Comparison of ENCODE assay signal across 9 mouse cellular contexts in the genomic region with DNA sequence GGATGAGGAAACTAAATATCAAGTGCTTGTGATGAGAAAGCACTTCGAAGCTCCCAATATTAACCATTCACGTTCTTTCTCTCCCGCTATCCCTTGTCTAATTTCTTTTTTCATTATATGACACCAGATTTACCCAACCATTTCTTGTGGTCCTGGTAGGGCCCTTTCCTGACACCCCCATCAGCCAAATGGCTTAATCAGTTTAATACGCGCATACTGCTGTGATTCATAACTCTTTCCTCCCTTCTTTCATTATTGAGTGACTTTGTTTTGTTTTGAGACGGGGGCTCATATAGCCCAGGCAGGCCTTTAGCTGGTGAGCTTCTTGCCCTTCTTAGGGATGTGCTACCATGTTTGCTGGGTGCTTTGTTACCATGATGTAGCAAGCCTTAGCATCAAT. TPM values are rescaled to one million over a fixed set of nuclear protein-coding genes. Genes with fewer than 3 reads are reported as not detected.
A peak's percentile ranks its signal among the peaks of the same experiment; 100 is the strongest.
DNase-seq lines count a peak whose midpoint lies in the region; ATAC-seq and TF ChIP-seq lines count a peak whose summit lies in the region.
"Had no signal": no experiment of that assay in that cellular context is flagged by ENCODE, and none has a peak within 500 bp of the region (broad histone marks: within the 10 kb centered on the region; RNA-seq: fewer than 3 reads in every experiment).

No protein-coding gene starts in this region.

- DNase-seq in layer of hippocampus, adult 2 months (ENCODE audit: low spot score in 2 of 2) = no peak
- DNase-seq in layer of hippocampus, postnatal 25 days (ENCODE audit: extremely low spot score in 1 of 2, low spot score in 1 of 2) = no peak
- no peak for DNase-seq in thymus, postnatal 36 days
- DNase-seq in adrenal gland, postnatal 4 days (ENCODE audit: low spot score in 2 of 2) = no peak

- peak overlapping the region; percentile 94 for H3K4me3 ChIP-seq in layer of hippocampus, adult 2 months
- H3K4me3 ChIP-seq in embryonic facial prominence, embryonic 13.5 days = peak overlapping the region; percentile 78
- H3K4me3 ChIP-seq in intestine, embryonic 15.5 days (replicated peaks) = peak overlapping the region; percentile 82
- H3K4me3 ChIP-seq in neural tube, embryonic 12.5 days = peak overlapping the region; percentile 70

- H3K27ac ChIP-seq in layer of hippocampus, adult 2 months = peak overlapping the region; percentile 99
- H3K27ac ChIP-seq in embryonic facial prominence, embryonic 13.5 days = peak overlapping the region; percentile 96
- H3K27ac ChIP-seq in intestine, embryonic 15.5 days = peak overlapping the region; percentile 100
- peak overlapping the region; percentile 94; the same call in 1 of the 2 replicates for H3K27ac ChIP-seq in neural tube, embryonic 12.5 days

- peaks cover 10% of the 10 kb centered on the region; the same call in 1 of the 2 replicates for H3K4me1 ChIP-seq in embryonic facial prominence, embryonic 13.5 days
- peaks cover 4% of the 10 kb centered on the region for H3K4me1 ChIP-seq in intestine, embryonic 15.5 days (replicated peaks)
- H3K4me1 ChIP-seq in neural tube, embryonic 12.5 days = peaks cover 5% of the 10 kb centered on the region; the same call in 1 of the 2 replicates

- ATAC-seq in embryonic facial prominence, embryonic 13.5 days (ENCODE audit: insufficient number of reproducible peaks, insufficient read depth, low FRiP score, low TSS enrichment, low read depth) = no peak
- no peak for ATAC-seq in intestine, embryonic 15.5 days
- no peak for ATAC-seq in neural tube, embryonic 12.5 days (ENCODE audit: low FRiP score, low read depth)
- ATAC-seq in megakaryocyte-erythroid progenitor cell, adult 5-6 weeks (replicated peaks; ENCODE audit: low FRiP score, low TSS enrichment, poor library complexity, severe bottlenecking) = no peak

- no peaks in the 10 kb centered on the region for H3K9me3 ChIP-seq in embryonic facial prominence, embryonic 13.5 days
- H3K9me3 ChIP-seq in intestine, embryonic 15.5 days = no peaks in the 10 kb centered on the region
- H3K9me3 ChIP-seq in neural tube, embryonic 12.5 days = no peaks in the 10 kb centered on the region

- H3K27me3 ChIP-seq in embryonic facial prominence, embryonic 13.5 days = no peaks in the 10 kb centered on the region
- no peaks in the 10 kb centered on the region for H3K27me3 ChIP-seq in intestine, embryonic 15.5 days (replicated peaks)
- no peaks in the 10 kb centered on the region for H3K27me3 ChIP-seq in neural tube, embryonic 12.5 days (replicated peaks)

- peak overlapping the region; percentile 89 for H3K9ac ChIP-seq in embryonic facial prominence, embryonic 13.5 days
- peak overlapping the region; percentile 89 for H3K9ac ChIP-seq in intestine, embryonic 15.5 days
- H3K9ac ChIP-seq in neural tube, embryonic 12.5 days = peak overlapping the region; percentile 79

- TF ChIP-seq CTCF in layer of hippocampus, adult 2 months (conservative IDR thresholded peaks at IDR 0.05) = no peak

- 21% methylated on average over 6 of the region's 6 CpGs for WGBS in embryonic facial prominence, embryonic 13.5 days
- 32% methylated on average over 6 of the region's 6 CpGs for WGBS in intestine, embryonic 15.5 days
- 36% methylated on average over 6 of the region's 6 CpGs for WGBS in neural tube, embryonic 12.5 days

- H3K36me3 ChIP-seq in embryonic facial prominence, embryonic 13.5 days = peaks cover 16% of the 10 kb centered on the region
- peaks cover 7% of the 10 kb centered on the region for H3K36me3 ChIP-seq in intestine, embryonic 15.5 days
- H3K36me3 ChIP-seq in neural tube, embryonic 12.5 days = peaks cover 15% of the 10 kb centered on the region

- H3K4me2 ChIP-seq in embryonic facial prominence, embryonic 13.5 days = peak overlapping the region; percentile 65
- H3K4me2 ChIP-seq in intestine, embryonic 15.5 days (replicated peaks) = peak overlapping the region; percentile 64
- peak overlapping the region; percentile 64 for H3K4me2 ChIP-seq in neural tube, embryonic 12.5 days (replicated peaks)

RNA-seq across cellular contexts. Expression of a gene that starts 0.4 kb away (rescaled TPM):
- 10 to 100 TPM; 64.6 to 70.8 TPM for total RNA-seq in layer of hippocampus, adult 2 months (2021)
- 10 to 100 TPM; 60.8 to 64.6 TPM for total RNA-seq in layer of hippocampus, postnatal 25 days (2021)
- polyA plus RNA-seq in embryonic facial prominence, embryonic 13.5 days (2015; fragmentation: Nextera tagmentation; extraction: Ambion mirVana) = 34.6 and 37.3 TPM in 2 replicates
- polyA plus RNA-seq in intestine, embryonic 15.5 days (2015; fragmentation: Nextera tagmentation; extraction: Ambion mirVana) = 47.2 and 48.3 TPM in 2 replicates
- polyA plus RNA-seq in neural tube, embryonic 12.5 days (2016; fragmentation: Nextera tagmentation; extraction: Ambion mirVana) = 26.5 and 26.6 TPM in 2 replicates
- total RNA-seq in megakaryocyte-erythroid progenitor cell, adult 5-6 weeks (2014; fragmentation: Nextera tagmentation) = 14.0 and 15.1 TPM in 2 replicates
- 25.2 and 34.4 TPM in 2 replicates for total RNA-seq in megakaryocyte-erythroid progenitor cell, adult 5-6 weeks (2017)
- total RNA-seq in adrenal gland, postnatal 4 days (2021) = 10 to 100 TPM; 55.8 to 58.8 TPM

RNA-seq across cellular contexts. Expression of a gene that starts 9.3 kb away (rescaled TPM):
- 10 to 100 TPM; 40.7 to 44.5 TPM for total RNA-seq in layer of hippocampus, adult 2 months (2021)
- total RNA-seq in layer of hippocampus, postnatal 25 days (2021) = 10 to 100 TPM; 39.7 to 48.8 TPM
- 19.7 and 20.6 TPM in 2 replicates for polyA plus RNA-seq in embryonic facial prominence, embryonic 13.5 days (2015; fragmentation: Nextera tagmentation; extraction: Ambion mirVana)
- polyA plus RNA-seq in intestine, embryonic 15.5 days (2015; fragmentation: Nextera tagmentation; extraction: Ambion mirVana) = 19.6 and 20.3 TPM in 2 replicates
- polyA plus RNA-seq in neural tube, embryonic 12.5 days (2016; fragmentation: Nextera tagmentation; extraction: Ambion mirVana) = 31.3 and 31.8 TPM in 2 replicates
- total RNA-seq in megakaryocyte-erythroid progenitor cell, adult 5-6 weeks (2014; fragmentation: Nextera tagmentation) = 60.4 and 70.3 TPM in 2 replicates
- total RNA-seq in megakaryocyte-erythroid progenitor cell, adult 5-6 weeks (2017) = 51.7 and 60.3 TPM in 2 replicates
- 10 to 100 TPM; 73.2 to 76.9 TPM for total RNA-seq in adrenal gland, postnatal 4 days (2021)

RNA-seq across cellular contexts. Expression of a gene that starts 36.6 kb away (rescaled TPM):
- total RNA-seq in layer of hippocampus, adult 2 months (2021) = 1 to 10 TPM; 1.2 to 1.6 TPM
- total RNA-seq in layer of hippocampus, postnatal 25 days (2021) = 1 to 10 TPM in 1 of 2 experiments, under 1 TPM in 1; 0.59 to 1.2 TPM
- polyA plus RNA-seq in embryonic facial prominence, embryonic 13.5 days (2015; fragmentation: Nextera tagmentation; extraction: Ambion mirVana) = not detected in 2 replicates
- not detected in 2 replicates for polyA plus RNA-seq in intestine, embryonic 15.5 days (2015; fragmentation: Nextera tagmentation; extraction: Ambion mirVana)
- polyA plus RNA-seq in neural tube, embryonic 12.5 days (2016; fragmentation: Nextera tagmentation; extraction: Ambion mirVana) = not detected in 2 replicates
- not detected in 2 replicates for total RNA-seq in megakaryocyte-erythroid progenitor cell, adult 5-6 weeks (2014; fragmentation: Nextera tagmentation)
- not detected in 2 replicates for total RNA-seq in megakaryocyte-erythroid progenitor cell, adult 5-6 weeks (2017)
- total RNA-seq in adrenal gland, postnatal 4 days (2021) = 1 to 10 TPM; 1.7 to 3.8 TPM

RNA-seq across cellular contexts. Expression of a gene that starts 51.2 kb away (rescaled TPM):
- not detected for total RNA-seq in layer of hippocampus, adult 2 months (2021)
- not detected for total RNA-seq in layer of hippocampus, postnatal 25 days (2021)
- polyA plus RNA-seq in embryonic facial prominence, embryonic 13.5 days (2015; fragmentation: Nextera tagmentation; extraction: Ambion mirVana) = not detected in 2 replicates
- polyA plus RNA-seq in intestine, embryonic 15.5 days (2015; fragmentation: Nextera tagmentation; extraction: Ambion mirVana) = not detected in 2 replicates
- not detected in 2 replicates for polyA plus RNA-seq in neural tube, embryonic 12.5 days (2016; fragmentation: Nextera tagmentation; extraction: Ambion mirVana)
- not detected in 2 replicates for total RNA-seq in megakaryocyte-erythroid progenitor cell, adult 5-6 weeks (2014; fragmentation: Nextera tagmentation)
- not detected in 2 replicates for total RNA-seq in megakaryocyte-erythroid progenitor cell, adult 5-6 weeks (2017)
- not detected for total RNA-seq in adrenal gland, postnatal 4 days (2021)
- total RNA-seq: gastrocnemius, postnatal 36 days had no signal
